Mouse (Mus musculus) C2C12 (cell line): ENCODE data around the gene Foxo1. TPM values are rescaled to one million over a fixed set of nuclear protein-coding genes. Genes with fewer than 3 reads are reported as not detected.

Experiments
- H3K27me3 ChIP-seq: one replicate; pipeline ENCODE4 v1.6.1; 2011; ENCODE audit not compliant: control insufficient read depth, insufficient read depth, insufficient read length
- H3K36me3 ChIP-seq: one replicate; pipeline ENCODE4 v1.6.1; 2011; ENCODE audit not compliant: control insufficient read depth, insufficient read depth
- H3K4me3 ChIP-seq: one replicate; pipeline ENCODE4 v1.5.1; 2011; ENCODE audit warnings: mild to moderate bottlenecking, control low read depth; ENCODE audit not compliant: poor library complexity, insufficient read depth, severe bottlenecking
- H3K79me2 ChIP-seq: one replicate; pipeline ENCODE4 v1.6.1; 2011; ENCODE audit not compliant: control insufficient read depth, insufficient read depth
- H3K79me3 ChIP-seq: one replicate; pipeline ENCODE4 v1.6.1; 2011; ENCODE audit warnings: low read depth, control low read depth
- H3ac ChIP-seq: one replicate; pipeline ENCODE3; 2011; ENCODE audit warnings: low read depth; ENCODE audit not compliant: control insufficient read depth, insufficient read length
- CEBPB ChIP-seq: IDR thresholded peaks from one replicate; pipeline ENCODE4 v1.6.1; 2011; ENCODE audit warnings: low read depth, mild to moderate bottlenecking, control low read depth, moderate library complexity
- CTCF ChIP-seq: IDR thresholded peaks from one replicate; pipeline ENCODE4 v1.5.1; 2011; ENCODE audit not compliant: control insufficient read depth, insufficient read depth, insufficient read length
- FOSL1 ChIP-seq: IDR thresholded peaks from one replicate; pipeline ENCODE4 v1.8.0; 2011; ENCODE audit warnings: mild to moderate bottlenecking, low read length; ENCODE audit not compliant: poor library complexity, insufficient read depth, severe bottlenecking
- MAX ChIP-seq: IDR thresholded peaks from one replicate; pipeline ENCODE4 v1.6.1; 2011; ENCODE audit warnings: mild to moderate bottlenecking, control low read depth
- MYOD1 ChIP-seq: IDR thresholded peaks from one replicate; pipeline ENCODE4 v1.6.1; 2011; ENCODE audit warnings: low read depth; ENCODE audit not compliant: control insufficient read depth, insufficient read length
- MYOG ChIP-seq: IDR thresholded peaks from one replicate; pipeline ENCODE4 v1.6.1; 2011; ENCODE audit not compliant: control insufficient read depth, insufficient read length; ENCODE audit errors: extremely low read depth
- USF1 ChIP-seq: IDR thresholded peaks from one replicate; pipeline ENCODE4 v1.6.1; 2011; ENCODE audit warnings: low read depth, mild to moderate bottlenecking, control low read depth, moderate library complexity
- polyA plus RNA-seq: library from polyadenylated mRNA; unstranded; fragments of >200 nt; fragmentation: generic; extraction: Trizol; gene quantifications from one replicate; pipeline ENCODE4 v1.2.1, GENCODE M21; 2012; ENCODE audit warnings: missing spikeins

The Foxo1 gene
- polyA plus RNA-seq, 1 experiment = 5.9 TPM

DNA sequence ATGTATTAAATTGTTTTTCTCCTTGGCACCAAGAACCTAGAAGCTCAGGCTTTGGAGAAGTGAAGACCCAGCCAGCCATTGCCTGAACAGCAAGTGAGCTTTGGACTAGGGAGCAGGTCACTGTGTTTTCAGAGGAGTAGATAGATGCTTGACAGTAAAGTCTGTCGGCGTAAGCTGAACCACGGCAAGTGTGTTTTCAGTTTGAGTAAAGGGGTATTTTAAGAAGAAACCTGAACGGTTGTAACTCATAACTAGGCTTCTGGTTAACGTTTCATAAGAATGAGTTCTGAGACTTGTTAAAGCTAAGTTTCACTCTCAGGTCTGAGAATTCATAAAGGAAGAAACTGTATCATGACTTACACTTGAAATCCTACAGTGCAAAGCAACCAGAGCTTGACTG is 3.2 kb downstream of the Foxo1 start:
- TF ChIP-seq FOSL1 (no peak), USF1 (no peak), MAX (no peak), CEBPB (no peak), CTCF (no peak), MYOD1 (no peak), MYOG (no peak)
- Histone ChIP-seq H3K36me3 (no peaks in the 10 kb centered on the region), H3K79me2 (peaks cover 74% of the 10 kb centered on the region), H3K79me3 (peaks cover 16% of the 10 kb centered on the region), H3K4me3 (no peak overlapping the region), H3ac (no peak overlapping the region), H3K27me3 (no peaks in the 10 kb centered on the region)

DNA sequence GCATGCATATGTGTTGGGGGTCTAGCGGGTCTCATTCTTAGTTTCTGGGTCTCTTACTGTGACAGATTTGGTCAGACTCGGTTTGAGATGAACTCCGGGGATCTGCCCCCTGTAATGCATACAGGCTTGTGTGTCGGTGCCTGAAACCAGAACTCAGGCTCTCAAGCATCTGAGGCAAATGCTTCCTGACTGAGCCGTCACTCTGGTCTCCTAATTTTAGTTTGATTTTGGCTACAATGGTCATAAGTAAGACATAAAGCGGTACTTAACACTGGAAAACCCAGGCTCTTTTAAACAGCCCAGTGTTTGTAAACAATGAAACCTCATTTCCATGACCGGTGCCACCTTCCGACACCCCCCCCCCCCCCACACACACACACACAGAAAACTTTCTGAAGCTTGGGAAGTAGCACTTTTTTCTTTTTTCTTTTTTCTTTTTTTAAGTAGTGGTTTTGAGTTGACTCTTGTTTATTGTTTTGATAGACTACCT is 4.3 kb downstream of the Foxo1 start:
- Histone ChIP-seq H3K36me3 (no peaks in the 10 kb centered on the region), H3K79me2 (peaks cover 83% of the 10 kb centered on the region), H3K79me3 (peaks cover 16% of the 10 kb centered on the region), H3ac (no peak overlapping the region), H3K27me3 (no peaks in the 10 kb centered on the region), H3K4me3 (no peak overlapping the region)
- no peak for TF ChIP-seq USF1
- TF ChIP-seq FOSL1 = no peak
- no peak for TF ChIP-seq MYOG
- TF ChIP-seq CTCF = no peak
- TF ChIP-seq MYOD1 = no peak
- no peak for TF ChIP-seq CEBPB
- no peak for TF ChIP-seq MAX

DNA sequence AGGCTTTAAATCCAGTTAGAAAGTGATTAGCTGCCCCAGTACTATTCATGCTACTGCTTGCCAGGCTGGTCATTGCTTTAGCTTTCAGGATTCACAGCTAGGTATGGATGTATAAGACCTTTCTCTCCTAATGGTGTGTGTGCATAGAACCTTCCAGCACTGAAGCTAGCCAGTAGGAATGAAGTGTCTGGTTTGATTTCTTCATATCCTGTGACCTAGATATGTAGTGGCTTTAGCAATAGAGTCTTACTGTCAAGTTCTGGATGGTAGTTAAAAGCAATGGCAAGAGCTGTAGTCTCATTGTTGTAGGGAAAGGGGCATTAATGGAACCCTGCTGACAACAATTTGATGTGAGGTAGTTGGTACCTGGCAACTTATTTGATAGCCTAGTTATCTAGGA is 6.3 kb downstream of the Foxo1 start:
- no peaks in the 10 kb centered on the region for H3K36me3 ChIP-seq
- H3K27me3 ChIP-seq = no peaks in the 10 kb centered on the region
- no peak overlapping the region for H3ac ChIP-seq
- peaks cover 93% of the 10 kb centered on the region for H3K79me2 ChIP-seq
- no peak overlapping the region for H3K4me3 ChIP-seq
- peaks cover 16% of the 10 kb centered on the region for H3K79me3 ChIP-seq
- TF ChIP-seq MAX (no peak), MYOG (no peak), MYOD1 (no peak), USF1 (no peak), CTCF (no peak), CEBPB (no peak), FOSL1 (no peak)

DNA sequence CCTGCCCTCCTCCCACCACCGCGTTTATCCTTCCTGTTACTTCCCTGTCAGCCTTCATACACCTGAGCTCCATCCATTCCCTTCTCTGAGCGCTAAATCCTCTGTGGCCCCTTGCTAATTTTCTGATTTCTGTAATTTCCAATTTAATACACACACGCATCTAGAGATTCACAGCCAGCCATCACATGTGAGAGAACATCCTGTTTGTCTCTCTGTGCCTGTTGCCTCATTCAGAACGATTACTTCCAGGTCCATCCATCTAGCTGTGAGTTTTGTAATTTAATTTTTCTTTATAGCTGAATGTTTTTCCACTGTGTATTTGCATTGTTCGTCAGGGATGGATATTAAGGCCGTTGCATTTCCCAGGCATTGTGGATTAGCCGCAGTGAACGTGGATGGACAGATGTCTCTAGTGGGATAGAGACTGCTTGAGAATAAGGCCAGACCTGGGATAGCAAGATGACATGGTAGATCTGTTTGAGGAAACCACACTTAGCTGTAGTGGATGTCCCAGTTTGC is 7.0 kb downstream of the Foxo1 start:
- H3K27me3 ChIP-seq = no peaks in the 10 kb centered on the region
- peaks cover 89% of the 10 kb centered on the region for H3K79me2 ChIP-seq
- TF ChIP-seq MYOG (no peak), CTCF (no peak), CEBPB (no peak), MYOD1 (no peak), MAX (no peak), FOSL1 (no peak)
- peaks cover 16% of the 10 kb centered on the region for H3K79me3 ChIP-seq
- no peak overlapping the region for H3ac ChIP-seq
- H3K36me3 ChIP-seq = no peaks in the 10 kb centered on the region
- no peak overlapping the region for H3K4me3 ChIP-seq

DNA sequence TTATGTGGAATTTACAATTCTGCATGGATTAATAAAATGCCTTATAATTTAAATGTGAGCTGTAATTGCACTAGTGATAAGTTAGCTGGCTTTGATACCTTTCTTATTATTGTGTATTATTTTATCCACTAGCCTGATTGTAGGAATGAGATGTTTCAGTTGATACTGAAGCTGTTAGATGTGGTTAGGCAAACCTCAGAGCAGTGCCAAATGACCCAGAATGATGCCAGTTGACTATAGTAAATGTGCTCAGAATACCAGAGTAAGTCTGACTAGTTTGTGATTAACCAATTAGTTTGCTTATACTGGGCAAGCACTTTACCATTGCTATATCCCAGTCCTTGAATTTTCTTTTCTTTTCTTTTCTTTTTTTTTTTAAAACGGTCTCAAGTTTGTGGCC is 12.5 kb downstream of the Foxo1 start:
- H3ac ChIP-seq = no peak overlapping the region
- no peaks in the 10 kb centered on the region for H3K36me3 ChIP-seq
- H3K4me3 ChIP-seq = no peak overlapping the region
- no peaks in the 10 kb centered on the region for H3K27me3 ChIP-seq
- H3K79me3 ChIP-seq = peaks cover 9% of the 10 kb centered on the region
- no peak for TF ChIP-seq MYOD1
- no peak for TF ChIP-seq CTCF
- H3K79me2 ChIP-seq = peaks cover 58% of the 10 kb centered on the region

DNA sequence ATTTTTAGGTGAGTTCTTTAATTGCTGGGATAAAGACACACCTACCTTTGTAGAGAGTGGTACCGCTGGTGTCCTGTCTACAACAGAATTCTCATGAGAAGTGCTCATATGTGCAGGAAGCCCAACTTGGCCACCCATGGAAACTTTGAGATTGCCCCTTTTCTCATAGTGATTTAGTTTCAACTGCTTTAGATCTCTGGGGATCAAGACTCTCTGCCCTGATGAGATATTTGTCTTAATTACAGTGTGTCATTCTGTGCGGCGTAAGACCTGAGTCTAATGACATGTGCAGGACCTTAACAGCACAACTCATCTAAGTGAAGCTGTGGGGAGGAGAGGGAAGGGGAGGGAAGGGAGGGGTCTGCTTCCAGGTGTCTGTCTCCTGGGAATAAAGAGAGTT is 13.7 kb downstream of the Foxo1 start:
- H3K4me3 ChIP-seq = no peak overlapping the region
- no peaks in the 10 kb centered on the region for H3K27me3 ChIP-seq
- no peaks in the 10 kb centered on the region for H3K36me3 ChIP-seq
- H3ac ChIP-seq = no peak overlapping the region
- peaks cover 49% of the 10 kb centered on the region for H3K79me2 ChIP-seq
- peaks cover 8% of the 10 kb centered on the region for H3K79me3 ChIP-seq
- TF ChIP-seq MAX (no peak), FOSL1 (no peak), MYOD1 (no peak), CEBPB (no peak), MYOG (no peak), USF1 (no peak), CTCF (no peak)
